Mouse (Mus musculus): ENCODE results near the gene Dock8.

The Dock8 gene

DNA sequence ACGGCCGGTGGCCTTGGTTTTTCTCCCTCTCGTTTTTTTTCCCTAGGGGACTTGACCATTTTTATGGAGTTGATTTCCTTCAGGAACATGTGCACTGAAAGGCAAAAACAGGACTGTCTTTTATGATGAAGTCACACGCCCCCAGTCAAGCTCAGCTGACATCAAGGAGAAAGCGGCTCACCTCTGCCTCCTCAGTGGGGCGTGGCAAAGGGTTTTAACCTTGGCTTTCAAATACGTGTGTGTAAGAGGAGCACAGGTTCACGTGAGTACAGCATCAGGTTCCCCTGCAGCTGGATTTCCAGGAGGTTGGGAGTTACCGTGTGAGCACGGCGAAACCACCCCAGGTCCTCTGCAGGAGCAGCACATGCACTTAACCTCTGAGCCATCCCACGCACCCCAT is 203.7 kb downstream of the Dock8 start:
- DNase-seq, result no peak

DNA sequence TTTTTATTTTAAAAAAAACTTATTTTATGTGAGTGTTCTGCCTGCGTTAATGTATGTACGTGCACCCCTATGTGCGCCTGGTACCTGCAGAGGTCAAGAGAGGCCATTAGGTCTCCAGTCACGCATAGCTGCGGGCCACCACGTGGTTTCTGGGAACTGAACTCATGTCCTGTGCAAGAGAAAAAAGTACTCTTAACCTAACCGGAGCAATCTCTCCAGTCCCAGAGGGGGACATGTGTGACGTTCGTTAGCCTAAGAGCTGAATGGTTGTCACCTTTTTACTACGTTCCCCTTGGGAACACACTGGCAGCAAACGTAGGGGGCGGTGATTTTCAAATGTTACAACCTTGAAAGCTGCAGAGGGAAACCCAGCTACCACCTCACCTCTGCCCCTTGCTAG is 207.6 kb downstream of the Dock8 start:
- DNase-seq, result no peak

- no peak for DNase-seq
These were observed 208.5 kb downstream of the Dock8 start for GRCm38 (mm10) chr19:25207731-25208361.

DNA sequence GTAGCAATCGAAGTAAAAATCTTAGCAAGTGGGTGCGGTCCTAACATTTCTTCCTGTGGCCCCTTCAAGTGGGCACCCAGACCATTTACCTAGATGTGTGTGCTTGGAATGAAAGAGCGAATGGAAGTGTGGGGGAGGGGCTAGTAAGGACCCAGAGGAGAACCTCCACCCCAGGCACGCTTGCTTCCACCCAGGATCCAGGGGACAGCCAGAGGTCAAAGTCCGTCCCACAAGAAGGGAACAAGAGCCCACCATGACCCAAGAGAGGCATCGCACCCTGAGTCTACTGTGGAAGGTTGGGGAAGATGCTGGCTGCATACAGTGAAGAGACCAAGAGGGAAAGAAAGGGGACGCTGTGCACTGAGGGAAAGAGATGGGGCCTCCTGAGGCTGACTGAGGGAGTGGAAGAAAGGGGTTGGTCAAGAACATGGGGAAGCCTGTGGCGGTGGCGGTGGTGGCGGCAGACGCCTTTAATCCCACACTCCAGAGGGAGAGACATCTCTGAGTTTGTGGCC is 209.3 kb downstream of the Dock8 start:
- no peak for DNase-seq

GRCm38 (mm10) chr19:25220611-25221010 is 221.3 kb downstream of the Dock8 start:
- no peak for DNase-seq

GRCm38 (mm10) chr19:25221964-25222640 is 222.8 kb downstream of the Dock8 start:
- no peak for DNase-seq

DNA sequence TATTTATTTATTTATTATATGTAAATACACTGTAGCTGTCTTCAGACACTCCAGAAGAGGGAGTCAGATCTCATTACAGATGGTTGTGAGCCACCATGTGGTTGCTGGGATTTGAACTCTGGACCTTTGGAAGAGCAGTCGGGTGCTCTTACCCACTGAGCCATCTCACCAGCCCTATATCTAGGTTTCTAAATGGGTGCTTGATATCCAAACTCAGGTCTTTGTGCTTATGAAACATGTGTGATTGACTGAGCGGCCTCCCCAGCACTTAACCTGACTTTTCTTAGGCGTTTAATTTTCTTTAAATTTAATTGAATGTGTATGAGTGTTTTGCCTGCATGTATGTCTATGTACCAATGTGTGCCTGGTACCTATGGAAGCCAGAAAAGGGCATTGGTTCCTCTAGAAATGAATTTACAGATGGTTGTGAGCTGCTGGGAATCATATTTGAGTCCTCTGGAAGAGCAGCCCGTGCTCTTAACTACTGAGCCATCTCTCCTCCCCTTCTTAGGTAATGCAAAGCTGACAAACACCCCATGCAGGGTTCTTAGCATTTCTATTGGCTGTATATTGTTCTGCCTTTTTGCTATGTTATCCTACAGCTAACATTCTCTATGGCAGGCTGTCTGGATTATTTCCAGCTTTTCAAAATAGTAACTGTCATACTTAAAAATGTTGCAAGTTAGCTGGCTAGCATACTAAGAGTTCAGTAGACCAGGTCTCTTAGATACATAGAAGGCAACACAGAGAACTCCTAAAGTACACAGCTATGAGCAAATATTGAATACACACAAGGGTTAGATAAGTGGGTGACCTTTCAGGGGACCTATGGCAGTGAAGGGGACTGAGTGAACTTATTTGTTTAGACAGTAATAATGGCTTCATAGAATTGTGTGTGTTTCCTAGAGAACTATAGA is 231.0 kb downstream of the Dock8 start:
- no peak for DNase-seq

DNA sequence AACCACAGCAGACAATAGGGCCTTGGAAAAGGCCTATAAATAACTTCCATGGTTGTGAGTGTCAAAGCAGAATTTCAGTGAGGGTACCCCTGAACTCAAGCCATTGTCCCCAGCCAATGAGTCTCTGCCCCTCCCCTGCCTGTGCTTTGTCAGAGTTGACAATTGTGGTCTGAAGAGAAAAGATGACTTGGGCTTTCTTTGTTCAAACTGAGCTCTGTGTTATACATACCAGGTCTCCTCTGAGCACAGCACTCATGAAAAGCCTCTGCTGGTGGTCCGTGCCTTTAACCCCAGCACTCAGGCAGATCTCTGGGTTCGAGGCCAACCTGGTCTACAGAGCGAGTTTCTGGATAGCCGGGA is 231.6 kb downstream of the Dock8 start:
- DNase-seq, result no peak

DNA sequence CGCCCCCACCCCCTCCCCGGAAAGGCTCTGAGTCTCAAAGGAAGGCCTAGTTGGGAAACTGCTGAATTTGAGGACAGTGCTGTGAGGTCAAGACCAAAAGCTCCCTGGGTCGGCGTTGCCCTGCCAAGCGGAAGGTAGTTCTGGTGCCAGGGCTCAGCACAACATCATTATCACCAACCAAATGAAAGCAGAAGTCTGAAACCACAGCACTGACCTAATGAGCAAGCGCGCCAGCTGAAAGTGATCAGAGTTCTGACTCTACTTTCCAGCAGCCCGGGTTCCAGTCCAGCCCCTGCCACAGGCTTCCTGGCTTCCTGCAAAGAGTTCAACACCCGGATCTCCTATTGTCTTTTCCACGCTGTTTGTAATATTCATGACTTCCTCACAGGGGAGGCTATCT is 232.7 kb downstream of the Dock8 start:
- no peak for DNase-seq

GRCm38 (mm10) chr19:25236596-25237491 is 237.5 kb downstream of the Dock8 start, which contains the start of gene Kank1:
Gene Kank1, plus strand, starts transcription at chr19:25236975.
- peak; percentile 55 for DNase-seq

DNA sequence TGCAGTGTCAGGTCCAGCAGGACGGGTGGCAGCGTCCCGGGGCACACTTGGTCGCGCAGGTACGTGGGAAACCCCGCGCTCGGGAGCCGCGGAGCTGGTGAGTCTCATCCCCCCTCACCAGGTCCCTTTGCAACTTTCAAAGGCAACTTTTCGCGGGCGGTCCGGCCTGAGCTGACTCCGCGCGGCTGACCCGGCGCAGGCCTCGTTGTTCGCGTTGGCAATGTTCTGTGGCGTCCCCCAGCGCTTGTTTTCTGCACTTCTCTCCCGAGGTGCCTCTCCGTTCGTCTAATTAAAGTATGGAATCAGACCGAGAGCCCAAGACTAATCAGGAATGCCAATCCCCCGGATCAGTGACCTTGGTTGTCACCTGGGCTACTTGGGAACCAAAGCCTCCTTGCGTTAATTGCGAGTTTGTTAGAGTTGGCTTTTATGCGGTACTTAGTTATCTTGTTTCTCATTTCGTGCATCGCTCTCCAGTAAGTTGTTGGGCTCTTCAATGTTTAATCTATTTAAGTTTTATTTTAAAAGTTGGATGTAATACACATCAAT is 238.2 kb downstream of the Dock8 start:
- DNase-seq, result peak; percentile 35

DNA sequence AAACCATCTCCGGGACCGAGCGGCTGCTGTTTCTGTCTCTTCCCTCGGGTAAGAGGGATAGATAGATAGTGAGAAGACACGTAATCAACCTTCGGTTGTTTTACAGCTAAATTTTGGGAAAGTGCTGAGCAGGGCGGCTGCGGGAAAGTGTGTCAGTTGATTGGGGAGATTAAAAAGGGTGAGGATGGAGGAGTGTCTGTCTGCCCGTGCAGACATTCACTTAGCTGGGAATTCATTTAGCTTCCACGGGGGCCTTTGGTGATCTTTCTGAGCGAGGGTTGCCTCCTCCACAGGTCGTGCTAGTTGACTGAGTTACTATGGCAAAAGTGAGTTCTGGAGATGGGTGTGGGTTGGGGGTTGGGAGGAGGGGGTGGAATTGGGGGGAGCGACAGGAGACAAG is 238.8 kb downstream of the Dock8 start:
- DNase-seq, result no peak

DNA sequence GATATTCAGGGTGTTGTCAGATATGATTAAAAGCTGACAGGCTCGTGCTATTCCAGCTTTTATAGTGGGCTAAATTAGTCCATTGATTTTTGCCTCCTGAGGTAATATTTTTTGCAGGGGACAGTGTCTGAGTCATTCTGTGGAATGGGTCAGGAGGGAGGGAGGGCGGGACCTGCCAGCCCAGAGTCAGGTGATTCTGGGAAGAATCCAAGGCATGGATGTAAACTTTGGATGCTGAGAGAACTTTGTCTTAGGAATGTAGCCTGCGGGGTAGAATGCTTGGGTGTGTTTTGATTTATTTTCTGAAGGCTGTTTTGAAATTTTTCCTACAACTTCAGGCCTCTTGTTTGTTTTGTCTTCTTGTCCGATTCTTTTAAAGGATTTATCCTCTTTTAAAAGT is 244.2 kb downstream of the Dock8 start:
- DNase-seq, result no peak

DNA sequence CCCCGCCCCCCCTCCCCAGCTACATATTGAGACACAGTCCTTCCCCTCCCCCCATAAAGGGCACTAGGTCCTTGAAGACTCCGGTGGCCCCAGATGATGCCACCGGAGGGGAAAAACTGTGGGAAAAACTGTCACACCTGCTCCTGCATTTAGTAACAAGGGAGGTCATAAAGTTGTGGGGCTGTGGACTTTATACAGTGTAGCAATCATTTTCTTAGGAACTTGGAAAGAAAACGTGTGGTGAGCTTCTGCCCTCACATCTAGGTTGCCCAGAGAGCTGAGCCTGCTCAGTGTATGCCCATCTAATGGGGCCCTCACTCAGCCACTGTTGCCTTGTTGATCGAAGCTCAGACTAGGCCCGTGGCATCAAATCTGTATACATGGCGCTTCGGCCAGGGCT is 246.7 kb downstream of the Dock8 start:
- no peak for DNase-seq

GRCm38 (mm10) chr19:25247858-25248552 is 248.7 kb downstream of the Dock8 start:
- DNase-seq, result no peak

- no peak for DNase-seq
These were observed 249.9 kb downstream of the Dock8 start for GRCm38 (mm10) chr19:25249230-25249629.

DNA sequence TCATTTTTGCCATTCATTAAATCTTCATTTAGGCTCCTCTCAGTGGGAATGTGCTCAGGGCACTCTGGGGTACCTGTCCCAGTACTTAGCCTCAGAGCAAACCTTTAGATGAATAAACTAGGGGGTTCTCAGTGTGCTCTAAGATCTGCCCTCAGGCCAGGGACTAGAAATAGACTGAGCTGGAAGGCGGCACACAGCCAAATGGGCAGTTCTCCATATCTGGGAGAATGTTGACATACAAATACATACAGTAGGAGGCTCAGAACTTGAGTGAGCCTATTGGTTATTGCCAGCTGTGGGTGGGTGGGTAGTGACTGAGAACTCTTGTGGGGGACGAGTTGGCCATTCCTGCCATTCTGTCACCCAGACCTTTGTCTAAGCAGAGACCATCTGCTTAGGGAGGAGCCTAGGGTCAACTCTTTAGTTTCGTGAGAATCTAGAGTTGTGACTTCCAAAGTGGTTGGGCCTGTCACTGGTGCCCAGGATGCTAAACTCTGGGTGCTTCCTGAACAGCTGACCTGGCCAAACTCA is 252.3 kb downstream of the Dock8 start:
- no peak for DNase-seq
